Mouse (Mus musculus) midbrain, embryonic 14.5 days (tissue): ENCODE measurements at regions not wholly inside any gene's neighbourhood (a gene's known extent, or its start where the extent isn't known, plus 50 kb on each side); places are given as distances from the start of the nearest gene placed in this dataset.

ENCODE experiments used
- ATAC-seq: fragments of 200-750 bp; cut with Nextera tagmentation; 2 replicates; pipeline ENCODE4 v1.8.0; 2017; ENCODE audit warnings: moderate number of reproducible peaks, moderate library complexity; ENCODE audit not compliant: low FRiP score, low TSS enrichment
- DNase-seq: peaks from one replicate; pipeline ENCODE4 v3.0.0-alpha.2; 2015
- H3K27ac ChIP-seq: fragments of 300-500 bp; sonication (generic); replicated peaks from 2 replicates; pipeline ENCODE4 v1.5.1; 2014; ENCODE audit warnings: mild to moderate bottlenecking, low read depth, low read length, moderate library complexity
- H3K27me3 ChIP-seq: fragments of 300-500 bp; sonication (generic); 2 replicates; pipeline ENCODE4 v1.6.1; 2014; ENCODE audit warnings: low read length, control low read depth, mixed read lengths; ENCODE audit not compliant: control insufficient read depth, insufficient read depth
- H3K36me3 ChIP-seq: fragments of 300-500 bp; sonication (generic); 2 replicates; pipeline ENCODE4 v1.6.1; 2014; ENCODE audit warnings: low read length, control low read depth; ENCODE audit not compliant: control insufficient read depth, insufficient read depth
- H3K4me1 ChIP-seq: fragments of 300-500 bp; sonication (generic); 2 replicates; pipeline ENCODE4 v1.6.1; 2014; ENCODE audit warnings: mild to moderate bottlenecking, antibody characterized with exemption, low read length, control low read depth; ENCODE audit not compliant: control insufficient read depth, insufficient read depth
- H3K4me2 ChIP-seq: fragments of 300-500 bp; sonication (generic); 2 replicates; pipeline ENCODE4 v1.6.1; 2014; ENCODE audit warnings: mild to moderate bottlenecking, low read length, moderate library complexity
- H3K4me3 ChIP-seq: fragments of 300-500 bp; sonication (generic); replicated peaks from 2 replicates; pipeline ENCODE4 v1.5.1; 2014; ENCODE audit warnings: low read depth, low read length
- H3K9ac ChIP-seq: fragments of 300-500 bp; sonication (generic); replicated peaks from 2 replicates; pipeline ENCODE4 v1.6.1; 2014; ENCODE audit warnings: mild to moderate bottlenecking, low read length, moderate library complexity
- H3K9me3 ChIP-seq: fragments of 300-500 bp; sonication (generic); 2 replicates; pipeline ENCODE4 v1.6.1; 2016; ENCODE audit warnings: low read length, control low read depth, mixed read lengths; ENCODE audit not compliant: control insufficient read depth
- WGBS: fragments of 180-500 bp; shearing (Covaris S2); extraction: QIAGEN DNeasy Blood & Tissue Kit; methylation state at CpG from one replicate; pipeline ENCODE4 v1.1.7; 2014; 5-methylcytosine and 5-hydroxymethylcytosine counted together

DNA sequence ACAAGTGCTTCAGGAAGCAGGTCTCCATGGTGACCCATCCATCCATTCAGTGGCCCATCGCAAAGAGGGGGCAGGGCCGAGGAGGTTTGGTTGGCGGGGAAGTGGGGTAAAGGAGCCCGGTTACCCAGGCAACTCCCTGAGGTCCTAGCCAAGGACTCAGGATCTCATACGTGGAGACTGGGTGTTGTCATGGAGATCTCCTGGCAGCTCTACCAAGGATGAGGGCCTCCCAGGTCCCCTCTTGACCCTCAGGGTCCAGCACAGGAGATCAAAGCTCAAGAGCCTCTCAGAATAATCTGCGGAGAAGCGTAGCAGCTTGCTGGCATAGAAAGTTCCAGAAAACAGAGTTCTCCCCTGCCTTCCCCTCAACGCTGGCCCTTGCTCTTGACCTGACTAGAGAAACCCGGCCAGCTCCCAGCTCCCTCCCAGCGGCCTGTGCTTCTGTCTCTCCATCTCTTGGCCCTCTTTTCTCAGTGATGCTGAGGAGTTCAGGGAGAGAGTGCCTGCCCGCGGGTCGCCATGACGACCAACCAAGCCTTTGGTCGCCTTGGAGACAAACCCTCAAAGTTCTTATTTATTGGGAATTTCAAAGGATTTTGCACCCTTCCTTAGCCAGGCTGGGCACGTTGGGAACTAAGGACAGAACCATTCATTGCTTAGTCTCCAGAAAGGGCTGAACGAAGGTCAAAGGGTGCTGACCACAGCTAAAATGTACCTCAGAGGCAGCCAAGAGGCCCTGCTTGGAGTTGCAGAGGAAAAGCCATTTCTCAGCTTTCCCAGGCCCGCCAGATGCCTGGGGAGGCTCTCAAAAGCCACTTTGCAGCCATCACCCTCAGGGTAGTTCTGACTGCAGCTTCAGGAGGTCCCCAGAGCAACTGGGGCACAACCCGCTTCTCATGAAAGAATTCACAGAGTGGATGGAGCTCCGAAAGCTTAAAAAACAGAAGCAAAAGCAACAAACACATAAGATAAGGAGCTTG lies 60.0 kb downstream of the Ubiad1 start:
- Histone ChIP-seq H3K4me2 (peak overlapping the region; percentile 31), H3K4me3 (no peak overlapping the region), H3K27me3 (no peaks in the 10 kb centered on the region), H3K4me1 (peaks cover 19% of the 10 kb centered on the region), H3K9me3 (no peaks in the 10 kb centered on the region), H3K27ac (peak overlapping the region; percentile 73), H3K9ac (no peak overlapping the region), H3K36me3 (no peaks in the 10 kb centered on the region)
- WGBS = 4% methylated on average over 20 of the region's 20 CpGs
- peak; percentile 83 for DNase-seq
- peak; percentile 84 for ATAC-seq

DNA sequence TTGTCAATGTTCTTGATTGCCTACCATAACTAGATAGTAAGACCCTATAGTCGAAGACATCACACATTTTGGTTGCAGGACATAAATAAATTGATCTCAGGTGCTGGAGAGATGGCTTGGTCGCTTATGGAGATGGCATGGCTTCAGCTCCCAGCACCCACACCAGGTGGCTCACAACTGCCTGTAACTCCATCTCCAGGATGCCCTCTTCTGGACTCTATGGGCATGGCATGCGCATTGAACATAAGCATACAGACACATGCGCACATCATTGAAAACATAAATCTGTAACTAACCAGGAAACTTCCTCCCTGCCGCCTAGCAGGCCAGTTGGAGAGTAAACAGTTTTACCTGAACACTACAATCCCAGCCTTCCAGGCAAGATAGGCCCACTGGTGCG lies 64.0 kb downstream of the Ubiad1 start:
- H3K27me3 ChIP-seq = no peaks in the 10 kb centered on the region
- ATAC-seq (no peak), DNase-seq (no peak)
- H3K9ac ChIP-seq = no peak overlapping the region
- 93% methylated on average over 6 of the region's 6 CpGs for WGBS
- peaks cover 28% of the 10 kb centered on the region for H3K4me1 ChIP-seq
- H3K4me2 ChIP-seq = no peak overlapping the region
- H3K36me3 ChIP-seq = no peaks in the 10 kb centered on the region
- no peak overlapping the region for H3K27ac ChIP-seq
- H3K9me3 ChIP-seq = no peaks in the 10 kb centered on the region
- no peak overlapping the region for H3K4me3 ChIP-seq

GRCm38 (mm10) chr4:148378491-148378890 lies 66.1 kb downstream of the Ubiad1 start:
- ATAC-seq = no peak
- WGBS = 71% methylated on average over 11 of the region's 11 CpGs
- H3K9me3 ChIP-seq = no peaks in the 10 kb centered on the region

GRCm38 (mm10) chr4:148377368-148377767 lies 67.2 kb downstream of the Ubiad1 start:
- Histone ChIP-seq H3K9me3 (no peaks in the 10 kb centered on the region), H3K27ac (no peak overlapping the region; the same call in 1 of the 2 replicates), H3K4me2 (no peak overlapping the region), H3K4me1 (peaks cover 14% of the 10 kb centered on the region), H3K27me3 (no peaks in the 10 kb centered on the region), H3K9ac (no peak overlapping the region), H3K36me3 (no peaks in the 10 kb centered on the region), H3K4me3 (no peak overlapping the region)
- ATAC-seq = 0 out of 2 replicates have a peak, but pooled peaks have one; percentile 47
- 33% methylated on average over 8 of the region's 8 CpGs for WGBS
- DNase-seq = no peak

More at GRCm38 (mm10) chr4:148378491-148378890, 66.1 kb downstream of the Ubiad1 start:
- DNase-seq = no peak
- no peak overlapping the region for H3K4me2 ChIP-seq
- no peaks in the 10 kb centered on the region for H3K27me3 ChIP-seq
- H3K4me3 ChIP-seq = no peak overlapping the region
- H3K27ac ChIP-seq = no peak overlapping the region
- H3K4me1 ChIP-seq = peaks cover 13% of the 10 kb centered on the region
- H3K36me3 ChIP-seq = no peaks in the 10 kb centered on the region
- no peak overlapping the region for H3K9ac ChIP-seq

GRCm38 (mm10) chr4:148376439-148376838 lies 68.1 kb downstream of the Ubiad1 start:
- Histone ChIP-seq H3K27ac (no peak overlapping the region), H3K4me1 (peaks cover 14% of the 10 kb centered on the region), H3K4me3 (no peak overlapping the region), H3K27me3 (no peaks in the 10 kb centered on the region), H3K9ac (no peak overlapping the region), H3K9me3 (no peaks in the 10 kb centered on the region), H3K4me2 (no peak overlapping the region), H3K36me3 (no peaks in the 10 kb centered on the region)
- peak; percentile 46 for DNase-seq
- no peak for ATAC-seq
- WGBS = 35% methylated on average over 3 of the region's 3 CpGs

- no peaks in the 10 kb centered on the region for H3K9me3 ChIP-seq
- no peak overlapping the region for H3K27ac ChIP-seq
- H3K4me2 ChIP-seq = no peak overlapping the region
- ATAC-seq = no peak
- DNase-seq = no peak
- H3K9ac ChIP-seq = no peak overlapping the region
- WGBS = 83% methylated on average over 7 of the region's 7 CpGs
- peaks cover 8% of the 10 kb centered on the region for H3K4me1 ChIP-seq
- no peaks in the 10 kb centered on the region for H3K36me3 ChIP-seq
- no peaks in the 10 kb centered on the region for H3K27me3 ChIP-seq
- H3K4me3 ChIP-seq = no peak overlapping the region
Measured at GRCm38 (mm10) chr4:148371489-148371888, 73.1 kb downstream of the Ubiad1 start.

- Histone ChIP-seq H3K4me2 (no peak overlapping the region), H3K4me1 (no peaks in the 10 kb centered on the region), H3K9me3 (no peaks in the 10 kb centered on the region), H3K9ac (no peak overlapping the region), H3K4me3 (no peak overlapping the region), H3K36me3 (no peaks in the 10 kb centered on the region), H3K27ac (no peak overlapping the region), H3K27me3 (no peaks in the 10 kb centered on the region)
- 85% methylated on average over 3 of the region's 3 CpGs for WGBS
- DNase-seq (no peak), ATAC-seq (no peak)
Measured at GRCm38 (mm10) chr4:148367671-148368070, 76.9 kb downstream of the Ubiad1 start.

- H3K4me3 ChIP-seq = no peak overlapping the region
- no peaks in the 10 kb centered on the region for H3K9me3 ChIP-seq
- H3K27me3 ChIP-seq = no peaks in the 10 kb centered on the region
- no peaks in the 10 kb centered on the region for H3K4me1 ChIP-seq
- 50% methylated on average over 4 of the region's 4 CpGs for WGBS
- ATAC-seq = 0 out of 2 replicates have a peak, but pooled peaks have one; percentile 6
- H3K36me3 ChIP-seq = no peaks in the 10 kb centered on the region
- H3K9ac ChIP-seq = no peak overlapping the region
- no peak overlapping the region for H3K4me2 ChIP-seq
- peak; percentile 70 for DNase-seq
- no peak overlapping the region for H3K27ac ChIP-seq
Measured at GRCm38 (mm10) chr4:148365804-148366203, 78.0 kb upstream of the Disp3 start.
